Comparison of ENCODE assay signal across 11 mouse cellular contexts in genomic region chr17:34660259-34660820, GRCm38 (mm10). TPM values are rescaled to one million over a fixed set of nuclear protein-coding genes. Genes with fewer than 3 reads are reported as not detected.
A peak's percentile ranks its signal among the peaks of the same experiment; 100 is the strongest.
DNase-seq lines count a peak whose midpoint lies in the region; ATAC-seq and TF ChIP-seq lines count a peak whose summit lies in the region.
"Had no signal": no experiment of that assay in that cellular context is flagged by ENCODE, and none has a peak within 500 bp of the region (broad histone marks: within the 10 kb centered on the region; RNA-seq: fewer than 3 reads in every experiment).

No protein-coding gene starts in this region.

- peaks cover 34% of the 10 kb centered on the region for H3K4me1 ChIP-seq in forebrain, embryonic 10.5 days
- H3K4me1 ChIP-seq in forebrain, embryonic 14.5 days (ENCODE audit: control insufficient read depth, insufficient read depth, low read length) = no peaks in the 10 kb centered on the region; the same call in 1 of the 2 replicates
- peaks cover 13% of the 10 kb centered on the region for H3K4me1 ChIP-seq in lung, postnatal 0 days (ENCODE audit: insufficient read depth, low read depth, low read length)
- H3K4me1 ChIP-seq in heart, postnatal 0 days (ENCODE audit: control insufficient read depth, insufficient read depth) = peaks cover 22% of the 10 kb centered on the region
- H3K4me1 ChIP-seq in stomach, embryonic 14.5 days (ENCODE audit: control insufficient read depth, insufficient read depth, low read length) = peaks cover 27% of the 10 kb centered on the region

- peaks cover 42% of the 10 kb centered on the region for H3K27me3 ChIP-seq in forebrain, embryonic 10.5 days (ENCODE audit: poor library complexity, severe bottlenecking)
- H3K27me3 ChIP-seq in forebrain, embryonic 14.5 days (replicated peaks; ENCODE audit: control insufficient read depth, insufficient read depth, low read length) = peaks cover 19% of the 10 kb centered on the region; the same call in 1 of the 2 replicates
- peaks cover 7% of the 10 kb centered on the region for H3K27me3 ChIP-seq in lung, postnatal 0 days (replicated peaks; ENCODE audit: insufficient read depth, low read length)
- H3K27me3 ChIP-seq in heart, postnatal 0 days (ENCODE audit: control insufficient read depth, insufficient read depth, low read length) = peaks cover 12% of the 10 kb centered on the region; the same call in 1 of the 2 replicates
- H3K27me3 ChIP-seq in stomach, embryonic 14.5 days (ENCODE audit: control insufficient read depth, insufficient read depth, low read length) = 0 out of 2 replicates have a peak, but pooled peaks cover 2% of the 10 kb centered on the region

- TF ChIP-seq EP300 in lung, postnatal 0 days (IDR thresholded peaks at IDR 0.05) = no peak
- TF ChIP-seq EP300 in heart, postnatal 0 days (IDR thresholded peaks at IDR 0.05; ENCODE audit: low read depth) = no peak

- H3K9ac ChIP-seq in forebrain, embryonic 14.5 days (ENCODE audit: low read length) = no peak overlapping the region
- H3K9ac ChIP-seq in lung, postnatal 0 days (replicated peaks; ENCODE audit: low read depth) = no peak overlapping the region
- H3K9ac ChIP-seq in heart, postnatal 0 days (replicated peaks; ENCODE audit: low read depth, low read length) = peak overlapping the region; percentile 3; the same call in 1 of the 2 replicates
- H3K9ac ChIP-seq in stomach, embryonic 14.5 days (replicated peaks; ENCODE audit: low read depth, low read length) = no peak overlapping the region
- H3K9ac ChIP-seq: hindbrain, embryonic 12.5 days had no signal

- no peak for ATAC-seq in forebrain, embryonic 14.5 days
- no peak for ATAC-seq in lung, postnatal 0 days
- no peak for ATAC-seq in heart, postnatal 0 days (ENCODE audit: insufficient read depth, low read depth)
- no peak for ATAC-seq in stomach, embryonic 14.5 days (ENCODE audit: insufficient number of reproducible peaks, insufficient read depth, low FRiP score, low read depth)

- H3K9me3 ChIP-seq in forebrain, embryonic 10.5 days = no peaks in the 10 kb centered on the region
- no peaks in the 10 kb centered on the region for H3K9me3 ChIP-seq in forebrain, embryonic 14.5 days (replicated peaks; ENCODE audit: control insufficient read depth, low read length)
- H3K9me3 ChIP-seq in lung, postnatal 0 days (ENCODE audit: low read length) = no peaks in the 10 kb centered on the region
- H3K9me3 ChIP-seq in heart, postnatal 0 days (replicated peaks; ENCODE audit: control insufficient read depth, low read length) = no peaks in the 10 kb centered on the region
- no peaks in the 10 kb centered on the region for H3K9me3 ChIP-seq in stomach, embryonic 14.5 days (ENCODE audit: control insufficient read depth, low read depth, low read length)
- H3K9me3 ChIP-seq: hindbrain, embryonic 12.5 days had no signal

- TF ChIP-seq CTCF in lung, postnatal 0 days (IDR thresholded peaks at IDR 0.05) = no peak
- TF ChIP-seq CTCF in heart, postnatal 0 days (IDR thresholded peaks at IDR 0.05; ENCODE audit: low read depth) = no peak

- H3K36me3 ChIP-seq in forebrain, embryonic 10.5 days (replicated peaks) = peaks cover 3% of the 10 kb centered on the region
- H3K36me3 ChIP-seq in forebrain, embryonic 14.5 days (ENCODE audit: control insufficient read depth, insufficient read depth, low read length) = no peaks in the 10 kb centered on the region
- no peaks in the 10 kb centered on the region for H3K36me3 ChIP-seq in lung, postnatal 0 days (ENCODE audit: insufficient read depth, low read length)
- H3K36me3 ChIP-seq in heart, postnatal 0 days (replicated peaks; ENCODE audit: control insufficient read depth, insufficient read depth, low read length) = no peaks in the 10 kb centered on the region
- no peaks in the 10 kb centered on the region for H3K36me3 ChIP-seq in stomach, embryonic 14.5 days (ENCODE audit: control insufficient read depth, insufficient read depth, low read length)
- H3K36me3 ChIP-seq: hindbrain, embryonic 12.5 days had no signal

- H3K27ac ChIP-seq in forebrain, embryonic 10.5 days = no peak overlapping the region
- H3K27ac ChIP-seq in forebrain, embryonic 14.5 days (ENCODE audit: low read depth, low read length) = no peak overlapping the region
- no peak overlapping the region; the same call in 1 of the 2 replicates for H3K27ac ChIP-seq in lung, postnatal 0 days (ENCODE audit: low read length)
- peak overlapping the region; percentile 60 for H3K27ac ChIP-seq in heart, postnatal 0 days (ENCODE audit: low read depth)
- H3K27ac ChIP-seq in stomach, embryonic 14.5 days (ENCODE audit: low read length) = 0 out of 2 replicates have a peak overlapping the region, but pooled peaks have one; percentile 10
- H3K27ac ChIP-seq: hindbrain, embryonic 12.5 days had no signal

- 40% methylated on average over 10 of the region's 11 CpGs for WGBS in forebrain, embryonic 10.5 days
- WGBS in forebrain, embryonic 14.5 days = 39% methylated on average over 11 of the region's 11 CpGs
- 22% methylated on average over 10 of the region's 11 CpGs for WGBS in lung, postnatal 0 days
- 25% methylated on average over 11 of the region's 11 CpGs for WGBS in heart, postnatal 0 days
- 29% methylated on average over 10 of the region's 11 CpGs for WGBS in stomach, embryonic 14.5 days

- peak overlapping the region; percentile 7; the same call in 1 of the 2 replicates for H3K4me3 ChIP-seq in forebrain, embryonic 10.5 days
- H3K4me3 ChIP-seq in forebrain, embryonic 14.5 days (ENCODE audit: low read depth, low read length) = no peak overlapping the region
- peak overlapping the region; percentile 8; the same call in 1 of the 2 replicates for H3K4me3 ChIP-seq in lung, postnatal 0 days (ENCODE audit: low read depth, low read length)
- H3K4me3 ChIP-seq in heart, postnatal 0 days (ENCODE audit: low read depth, low read length) = peak overlapping the region; percentile 32
- H3K4me3 ChIP-seq in stomach, embryonic 14.5 days (ENCODE audit: low read depth, low read length) = no peak overlapping the region

- H3K4me2 ChIP-seq in forebrain, embryonic 14.5 days (ENCODE audit: low read length) = no peak overlapping the region
- H3K4me2 ChIP-seq in lung, postnatal 0 days (replicated peaks; ENCODE audit: low read depth, low read length) = no peak overlapping the region; the same call in 1 of the 2 replicates
- peak overlapping the region; percentile 51 for H3K4me2 ChIP-seq in heart, postnatal 0 days (ENCODE audit: low read depth, low read length)
- H3K4me2 ChIP-seq in stomach, embryonic 14.5 days (replicated peaks; ENCODE audit: low read depth, low read length) = no peak overlapping the region

- no peak for DNase-seq in forebrain, embryonic 10.5 days (ENCODE audit: extremely low spot score, low spot score)
- DNase-seq in forebrain, embryonic 14.5 days (ENCODE audit: low spot score) = no peak
- no peak for DNase-seq in lung, postnatal 0 days (ENCODE audit: low spot score)
- DNase-seq in lung, postnatal 4 days = no peak
- DNase-seq in heart, postnatal 0 days (ENCODE audit: low spot score) = no peak
- DNase-seq in retina, postnatal 1 day = no peak
- DNase-seq in Muller cell, postnatal 12 days (ENCODE audit: inconsistent ontology term) = no peak
- DNase-seq: cerebellum, adult 8-10 months; thymus, postnatal 14 days had no signal

RNA-seq across cellular contexts. Expression of gene Tnxb, which starts 10.0 kb away (rescaled TPM):
- not detected in 2 replicates for polyA plus RNA-seq in forebrain, embryonic 10.5 days (2016; fragmentation: Nextera tagmentation; extraction: Ambion mirVana)
- 0.04 and 0.10 TPM in 2 replicates for polyA plus RNA-seq in forebrain, embryonic 14.5 days (2014; fragmentation: Nextera tagmentation; extraction: Ambion mirVana)
- 0.85 and 0.99 TPM in 2 replicates for polyA plus RNA-seq in lung, postnatal 0 days (2015; fragmentation: Nextera tagmentation; extraction: Ambion mirVana)
- 24.5 and 26.8 TPM in 2 replicates for total RNA-seq in heart, postnatal 0 days (2014; rRNA removed; ENCODE audit: low replicate concordance)
- 1.8 and 2.0 TPM in 2 replicates for polyA plus RNA-seq in heart, postnatal 0 days (2015; fragmentation: Nextera tagmentation; extraction: Ambion mirVana)
- polyA plus RNA-seq in stomach, embryonic 14.5 days (2014; fragmentation: Nextera tagmentation; extraction: Ambion mirVana) = 1.1 TPM in 2 replicates

RNA-seq across cellular contexts. Expression of gene Atf6b, which starts 13.4 kb away (rescaled TPM):
- polyA plus RNA-seq in forebrain, embryonic 10.5 days (2016; fragmentation: Nextera tagmentation; extraction: Ambion mirVana) = 105 and 106 TPM in 2 replicates
- 75.0 and 90.9 TPM in 2 replicates for polyA plus RNA-seq in forebrain, embryonic 14.5 days (2014; fragmentation: Nextera tagmentation; extraction: Ambion mirVana)
- 42.5 and 47.3 TPM in 2 replicates for polyA plus RNA-seq in lung, postnatal 0 days (2015; fragmentation: Nextera tagmentation; extraction: Ambion mirVana)
- total RNA-seq in heart, postnatal 0 days (2014; rRNA removed; ENCODE audit: low replicate concordance) = 15.8 and 16.6 TPM in 2 replicates
- polyA plus RNA-seq in heart, postnatal 0 days (2015; fragmentation: Nextera tagmentation; extraction: Ambion mirVana) = 22.5 and 24.3 TPM in 2 replicates
- polyA plus RNA-seq in stomach, embryonic 14.5 days (2014; fragmentation: Nextera tagmentation; extraction: Ambion mirVana) = 56.5 and 58.3 TPM in 2 replicates

RNA-seq across cellular contexts. Expression of gene Fkbpl, which starts 15.8 kb away (rescaled TPM):
- polyA plus RNA-seq in forebrain, embryonic 10.5 days (2016; fragmentation: Nextera tagmentation; extraction: Ambion mirVana) = 14.8 and 15.5 TPM in 2 replicates
- 12.6 and 14.9 TPM in 2 replicates for polyA plus RNA-seq in forebrain, embryonic 14.5 days (2014; fragmentation: Nextera tagmentation; extraction: Ambion mirVana)
- polyA plus RNA-seq in lung, postnatal 0 days (2015; fragmentation: Nextera tagmentation; extraction: Ambion mirVana) = 12.2 and 14.5 TPM in 2 replicates
- total RNA-seq in heart, postnatal 0 days (2014; rRNA removed; ENCODE audit: low replicate concordance) = 2.6 and 7.1 TPM in 2 replicates
- polyA plus RNA-seq in heart, postnatal 0 days (2015; fragmentation: Nextera tagmentation; extraction: Ambion mirVana) = 12.3 and 13.4 TPM in 2 replicates
- polyA plus RNA-seq in stomach, embryonic 14.5 days (2014; fragmentation: Nextera tagmentation; extraction: Ambion mirVana) = 11.9 and 12.0 TPM in 2 replicates

RNA-seq across cellular contexts. Expression of gene Prrt1, which starts 31.0 kb away (rescaled TPM):
- 0.54 and 0.62 TPM in 2 replicates for polyA plus RNA-seq in forebrain, embryonic 10.5 days (2016; fragmentation: Nextera tagmentation; extraction: Ambion mirVana)
- polyA plus RNA-seq in forebrain, embryonic 14.5 days (2014; fragmentation: Nextera tagmentation; extraction: Ambion mirVana) = 5.0 and 5.5 TPM in 2 replicates
- polyA plus RNA-seq in lung, postnatal 0 days (2015; fragmentation: Nextera tagmentation; extraction: Ambion mirVana) = 0.27 and 0.29 TPM in 2 replicates
- total RNA-seq in heart, postnatal 0 days (2014; rRNA removed; ENCODE audit: low replicate concordance) = 0.35 TPM in 1 of 2 replicates, not detected in the other
- polyA plus RNA-seq in heart, postnatal 0 days (2015; fragmentation: Nextera tagmentation; extraction: Ambion mirVana) = 0.16 and 0.19 TPM in 2 replicates
- polyA plus RNA-seq in stomach, embryonic 14.5 days (2014; fragmentation: Nextera tagmentation; extraction: Ambion mirVana) = 0.56 and 0.67 TPM in 2 replicates

RNA-seq across cellular contexts. Expression of gene Ppt2, which starts 32.0 kb away (rescaled TPM):
- polyA plus RNA-seq in forebrain, embryonic 10.5 days (2016; fragmentation: Nextera tagmentation; extraction: Ambion mirVana) = 22.1 and 22.4 TPM in 2 replicates
- 23.8 and 24.6 TPM in 2 replicates for polyA plus RNA-seq in forebrain, embryonic 14.5 days (2014; fragmentation: Nextera tagmentation; extraction: Ambion mirVana)
- polyA plus RNA-seq in lung, postnatal 0 days (2015; fragmentation: Nextera tagmentation; extraction: Ambion mirVana) = 22.4 and 24.9 TPM in 2 replicates
- 35.7 and 37.4 TPM in 2 replicates for total RNA-seq in heart, postnatal 0 days (2014; rRNA removed; ENCODE audit: low replicate concordance)
- 24.0 and 25.7 TPM in 2 replicates for polyA plus RNA-seq in heart, postnatal 0 days (2015; fragmentation: Nextera tagmentation; extraction: Ambion mirVana)
- polyA plus RNA-seq in stomach, embryonic 14.5 days (2014; fragmentation: Nextera tagmentation; extraction: Ambion mirVana) = 31.2 and 31.8 TPM in 2 replicates

Comparison
In these comparisons a context has a peak if more than half of its experiments do, and no peak if none do; other contexts are left out.
1. H3K4me3 ChIP-seq: peak in forebrain, embryonic 10.5 days (single experiment), lung, postnatal 0 days (single experiment) and heart, postnatal 0 days (single experiment); none in forebrain, embryonic 14.5 days (single experiment) and stomach, embryonic 14.5 days (single experiment).
2. H3K27ac ChIP-seq: peak in heart, postnatal 0 days (single experiment) and stomach, embryonic 14.5 days (single experiment); none in forebrain, embryonic 10.5 days (single experiment), forebrain, embryonic 14.5 days (single experiment) and lung, postnatal 0 days (single experiment).